Mouse (Mus musculus) heart, embryonic 16.5 days (tissue): ENCODE data around the gene Iqcf1. TPM values are rescaled to one million over a fixed set of nuclear protein-coding genes. Genes with fewer than 3 reads are reported as not detected.

Source experiments
- ATAC-seq: fragments of 200-750 bp; cut with Nextera tagmentation; replicated peaks from 2 replicates; pipeline ENCODE4 v1.8.0; 2017; ENCODE audit warnings: moderate number of reproducible peaks; ENCODE audit not compliant: insufficient read depth, low FRiP score; ENCODE audit errors: extremely low read depth
- H3K27ac ChIP-seq: fragments of 300-500 bp; sonication (generic); 2 replicates; pipeline ENCODE4 v1.5.1; 2014; ENCODE audit warnings: mild to moderate bottlenecking, low read length, control low read depth, moderate library complexity
- H3K27me3 ChIP-seq: fragments of 300-500 bp; sonication (generic); 2 replicates; pipeline ENCODE4 v1.6.1; 2014; ENCODE audit warnings: low read length, mixed read lengths; ENCODE audit not compliant: control insufficient read depth, insufficient read depth
- H3K36me3 ChIP-seq: fragments of 300-500 bp; sonication (generic); 2 replicates; pipeline ENCODE4 v1.6.1; 2014; ENCODE audit not compliant: control insufficient read depth, insufficient read depth
- H3K4me1 ChIP-seq: fragments of 300-500 bp; sonication (generic); 2 replicates; pipeline ENCODE4 v1.6.1; 2014; ENCODE audit warnings: low read length, mixed read lengths; ENCODE audit not compliant: control insufficient read depth, insufficient read depth
- H3K4me2 ChIP-seq: fragments of 300-500 bp; sonication (generic); 2 replicates; pipeline ENCODE4 v1.6.1; 2014; ENCODE audit warnings: low read depth, mild to moderate bottlenecking, control low read depth, low read length
- H3K4me3 ChIP-seq: fragments of 300-500 bp; sonication (generic); 2 replicates; pipeline ENCODE4 v1.5.1; 2014; ENCODE audit warnings: mild to moderate bottlenecking, control low read depth, low read length
- H3K9ac ChIP-seq: fragments of 300-500 bp; sonication (generic); 2 replicates; pipeline ENCODE4 v1.6.1; 2014; ENCODE audit warnings: low read length, control low read depth
- H3K9me3 ChIP-seq: fragments of 300-500 bp; sonication (generic); replicated peaks from 2 replicates; pipeline ENCODE4 v1.6.1; 2016; ENCODE audit warnings: low read length; ENCODE audit not compliant: control insufficient read depth
- WGBS: fragments of 180-500 bp; shearing (Covaris S2); extraction: QIAGEN DNeasy Blood & Tissue Kit; methylation state at CpG from one replicate; pipeline ENCODE4 v1.1.7; 2014; 5-methylcytosine and 5-hydroxymethylcytosine counted together
- polyA plus RNA-seq: library from polyadenylated mRNA; unstranded; fragments of >200 nt; fragmentation: Nextera tagmentation; extraction: Ambion mirVana; gene quantifications from 2 replicates; pipeline ENCODE4 v1.2.1, GENCODE M21; 2015

Iqcf1 gene
- polyA plus RNA-seq, 1 experiment from 2014 or later = not detected

DNA sequence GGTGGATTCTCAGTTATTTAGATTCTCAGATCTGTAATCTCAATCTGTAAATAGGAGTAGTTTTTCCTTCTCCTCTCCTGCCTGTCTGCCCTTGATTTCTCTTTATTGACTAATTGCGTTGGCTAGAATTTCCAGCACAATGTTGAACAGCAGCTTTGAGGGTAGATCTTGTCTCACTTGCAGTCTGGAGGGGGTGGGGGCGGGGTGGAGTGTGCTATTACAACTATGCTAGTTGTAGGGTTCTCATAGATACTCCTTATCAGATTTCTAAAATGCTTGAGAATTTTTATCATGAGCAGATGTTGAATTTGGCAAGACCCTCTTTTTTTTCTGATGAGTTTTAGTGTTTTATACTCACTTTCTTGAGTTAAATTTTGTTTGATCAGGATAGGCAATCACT, 19.7 kb downstream of the Iqcf1 start:
- 71% methylated on average over 2 of the region's 2 CpGs for WGBS
- H3K4me2 ChIP-seq = no peak overlapping the region
- H3K4me3 ChIP-seq = no peak overlapping the region
- H3K4me1 ChIP-seq = no peaks in the 10 kb centered on the region
- ATAC-seq = no peak
- no peak overlapping the region for H3K27ac ChIP-seq
- H3K27me3 ChIP-seq = peaks cover 3% of the 10 kb centered on the region; the same call in 1 of the 2 replicates
- no peaks in the 10 kb centered on the region for H3K36me3 ChIP-seq
- no peaks in the 10 kb centered on the region for H3K9me3 ChIP-seq
- H3K9ac ChIP-seq = no peak overlapping the region

- Histone ChIP-seq H3K9me3 (no peaks in the 10 kb centered on the region), H3K9ac (no peak overlapping the region), H3K36me3 (no peaks in the 10 kb centered on the region), H3K4me1 (no peaks in the 10 kb centered on the region), H3K27ac (no peak overlapping the region), H3K4me2 (no peak overlapping the region), H3K4me3 (no peak overlapping the region), H3K27me3 (no peaks in the 10 kb centered on the region)
- no peak for ATAC-seq
- 61% methylated on average over 8 of the region's 8 CpGs for WGBS
These were observed 20.1 kb downstream of the Iqcf1 start for GRCm38 (mm10) chr9:106519909-106520308.

- no peaks in the 10 kb centered on the region for H3K4me1 ChIP-seq
- H3K36me3 ChIP-seq = no peaks in the 10 kb centered on the region
- no peak overlapping the region for H3K27ac ChIP-seq
- H3K9me3 ChIP-seq = no peaks in the 10 kb centered on the region
- H3K27me3 ChIP-seq = no peaks in the 10 kb centered on the region
- no peak for ATAC-seq
- H3K4me3 ChIP-seq = no peak overlapping the region
- H3K9ac ChIP-seq = no peak overlapping the region
- WGBS = 32% methylated on average over 3 of the region's 3 CpGs
- no peak overlapping the region for H3K4me2 ChIP-seq
These were observed 32.1 kb downstream of the Iqcf1 start for GRCm38 (mm10) chr9:106531833-106532232.

DNA sequence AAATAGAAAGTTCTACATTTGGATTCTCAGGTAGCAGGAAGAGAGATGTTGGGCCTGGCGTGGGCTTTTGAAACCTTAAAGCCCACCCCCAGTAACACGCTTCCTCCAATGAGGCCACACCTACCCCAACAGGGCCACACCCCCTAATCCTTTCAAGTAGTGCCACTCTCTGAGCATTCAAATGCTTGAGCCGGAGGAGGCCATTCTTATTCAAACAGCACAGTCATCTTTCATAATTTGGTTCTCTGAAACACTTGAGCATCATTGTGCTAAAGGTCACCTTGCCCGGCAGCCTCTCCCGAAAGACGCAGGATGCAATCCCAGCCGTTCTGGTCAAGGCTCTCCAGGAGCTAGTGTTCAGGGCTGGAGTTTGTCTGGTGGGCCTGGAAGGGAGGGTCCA, 34.5 kb downstream of the Iqcf1 start:
- no peaks in the 10 kb centered on the region for H3K4me1 ChIP-seq
- ATAC-seq = no peak
- H3K27me3 ChIP-seq = no peaks in the 10 kb centered on the region
- no peak overlapping the region for H3K9ac ChIP-seq
- H3K36me3 ChIP-seq = no peaks in the 10 kb centered on the region
- 84% methylated on average over 7 of the region's 7 CpGs for WGBS
- H3K4me2 ChIP-seq = no peak overlapping the region
- H3K27ac ChIP-seq = no peak overlapping the region
- no peaks in the 10 kb centered on the region for H3K9me3 ChIP-seq
- no peak overlapping the region for H3K4me3 ChIP-seq

DNA sequence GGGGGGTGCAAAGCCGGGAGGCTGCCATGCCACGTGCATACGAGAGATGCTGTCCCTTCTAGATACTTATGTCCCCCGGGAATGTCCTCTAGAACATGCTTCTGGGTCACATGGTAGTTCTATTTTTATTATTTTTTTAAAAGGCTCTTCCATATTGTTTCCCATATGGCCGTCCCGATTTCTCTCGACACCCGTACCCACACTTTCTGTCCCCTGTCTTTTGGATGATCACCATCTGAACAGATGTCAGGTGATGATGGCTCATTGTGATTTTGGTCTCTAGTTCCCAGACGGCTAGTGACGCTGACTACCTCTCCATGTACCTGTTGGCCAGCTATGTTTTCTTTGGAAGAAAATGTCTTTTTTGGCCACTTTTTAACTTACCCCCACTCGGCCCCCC, 35.2 kb downstream of the Iqcf1 start:
- no peak for ATAC-seq
- no peak overlapping the region for H3K4me3 ChIP-seq
- WGBS = 80% methylated on average over 11 of the region's 11 CpGs

More for the DNA sequence above, 35.2 kb downstream of the Iqcf1 start:
- no peaks in the 10 kb centered on the region for H3K36me3 ChIP-seq
- H3K9me3 ChIP-seq = no peaks in the 10 kb centered on the region
- H3K9ac ChIP-seq = no peak overlapping the region
- no peaks in the 10 kb centered on the region for H3K4me1 ChIP-seq
- H3K27ac ChIP-seq = no peak overlapping the region
- no peak overlapping the region for H3K4me2 ChIP-seq
- no peaks in the 10 kb centered on the region for H3K27me3 ChIP-seq

Other genes with a start within 250 kb of the Iqcf1 start
- 29.3 and 30.6 TPM in 2 replicates for gene Poc1a, start 218.9 kb upstream of the Iqcf1 start, polyA plus RNA-seq
- 7.9 and 10.2 TPM in 2 replicates for gene Dusp7, start 131.3 kb upstream of the Iqcf1 start, polyA plus RNA-seq
- 476 and 565 TPM in 2 replicates for gene Rpl29, start 70.5 kb upstream of the Iqcf1 start, polyA plus RNA-seq
- 27.5 and 27.8 TPM in 2 replicates for gene Acy1, start 61.6 kb upstream of the Iqcf1 start, polyA plus RNA-seq
- gene Abhd14b, start 52.5 kb upstream of the Iqcf1 start, polyA plus RNA-seq = 10.0 and 10.7 TPM in 2 replicates
- 60.5 and 61.0 TPM in 2 replicates for gene Abhd14a, start 52.3 kb upstream of the Iqcf1 start, polyA plus RNA-seq
- 64.8 and 69.9 TPM in 2 replicates for gene Pcbp4, start 46.7 kb upstream of the Iqcf1 start, polyA plus RNA-seq
- gene Gpr62, start 34.0 kb upstream of the Iqcf1 start, polyA plus RNA-seq = 0.13 and 0.16 TPM in 2 replicates
- gene Rrp9, start 24.0 kb upstream of the Iqcf1 start, polyA plus RNA-seq = 29.6 and 31.8 TPM in 2 replicates
- gene Parp3, start 23.0 kb upstream of the Iqcf1 start, polyA plus RNA-seq = 3.1 and 4.0 TPM in 2 replicates
- not detected in 2 replicates for gene Iqcf5, start 14.6 kb downstream of the Iqcf1 start, polyA plus RNA-seq
- gene Iqcf3, start 61.7 kb downstream of the Iqcf1 start, polyA plus RNA-seq = not detected in 2 replicates
- not detected in 2 replicates for gene Iqcf4, start 71.0 kb downstream of the Iqcf1 start, polyA plus RNA-seq
- gene Iqcf6, start 126.6 kb downstream of the Iqcf1 start, polyA plus RNA-seq = not detected in 2 replicates
- gene Grm2, start 156.1 kb downstream of the Iqcf1 start, polyA plus RNA-seq = not detected in 2 replicates
- 52.5 and 53.6 TPM in 2 replicates for gene Tex264, start 186.0 kb downstream of the Iqcf1 start, polyA plus RNA-seq